Mouse (Mus musculus) embryonic facial prominence, embryonic 13.5 days (tissue): ENCODE data around the gene Amz1. TPM values are rescaled to one million over a fixed set of nuclear protein-coding genes. Genes with fewer than 3 reads are reported as not detected.

Experiments used
- ATAC-seq: fragments of 200-750 bp; cut with Nextera tagmentation; 2 replicates; pipeline ENCODE4 v1.8.0; 2017; ENCODE audit warnings: low read depth; ENCODE audit not compliant: insufficient number of reproducible peaks, insufficient read depth, low FRiP score, low TSS enrichment
- H3K27ac ChIP-seq: fragments of 300-500 bp; sonication (generic); 2 replicates; pipeline ENCODE4 v1.5.1; 2015; ENCODE audit warnings: moderate library complexity, mild to moderate bottlenecking, inconsistent platforms
- H3K27me3 ChIP-seq: fragments of 300-500 bp; sonication (generic); 2 replicates; pipeline ENCODE4 v1.6.1; 2015; ENCODE audit warnings: mild to moderate bottlenecking, inconsistent platforms
- H3K36me3 ChIP-seq: fragments of 300-500 bp; sonication (generic); 2 replicates; pipeline ENCODE4 v1.6.1; 2015; ENCODE audit warnings: mild to moderate bottlenecking, inconsistent platforms
- H3K4me1 ChIP-seq: fragments of 300-500 bp; sonication (generic); 2 replicates; pipeline ENCODE4 v1.6.1; 2015; ENCODE audit warnings: inconsistent platforms
- H3K4me2 ChIP-seq: fragments of 300-500 bp; sonication (generic); 2 replicates; pipeline ENCODE4 v1.6.1; 2015; ENCODE audit warnings: moderate library complexity, mild to moderate bottlenecking, inconsistent platforms
- H3K4me3 ChIP-seq: fragments of 300-500 bp; sonication (generic); 2 replicates; pipeline ENCODE4 v1.5.1; 2015; ENCODE audit warnings: mild to moderate bottlenecking, inconsistent platforms
- H3K9ac ChIP-seq: fragments of 300-500 bp; sonication (generic); 2 replicates; pipeline ENCODE4 v1.6.1; 2015; ENCODE audit warnings: mild to moderate bottlenecking, inconsistent platforms
- H3K9me3 ChIP-seq: fragments of 300-500 bp; sonication (generic); 2 replicates; pipeline ENCODE4 v1.6.1; 2016; ENCODE audit warnings: inconsistent platforms
- WGBS: fragments of 180-500 bp; shearing (Covaris S2); methylation state at CpG from one replicate; pipeline ENCODE4 v1.1.7; 2015; ENCODE audit warnings: mixed read lengths; 5-methylcytosine and 5-hydroxymethylcytosine counted together
- polyA plus RNA-seq: library from polyadenylated mRNA; unstranded; fragments of >200 nt; fragmentation: Nextera tagmentation; extraction: Ambion mirVana; gene quantifications from 2 replicates; pipeline ENCODE4 v1.2.1, GENCODE M21; 2015

Amz1 gene
- polyA plus RNA-seq, 1 experiment from 2014 or later = 0.83 TPM

- Histone ChIP-seq H3K9ac (peak overlapping the region; percentile 33; the same call in 1 of the 2 replicates), H3K4me3 (no peak overlapping the region), H3K9me3 (no peaks in the 10 kb centered on the region), H3K27me3 (no peaks in the 10 kb centered on the region), H3K27ac (peak overlapping the region; percentile 92), H3K4me1 (peaks cover 66% of the 10 kb centered on the region), H3K36me3 (no peaks in the 10 kb centered on the region), H3K4me2 (peak overlapping the region; percentile 26; the same call in 1 of the 2 replicates)
- ATAC-seq = no peak
- 36% methylated on average over 9 of the region's 9 CpGs for WGBS
These were observed 67.3 kb downstream of the Amz1 start for GRCm38 (mm10) chr5:140790937-140791877.

- peak overlapping the region; percentile 92 for H3K27ac ChIP-seq
- H3K4me1 ChIP-seq = peaks cover 60% of the 10 kb centered on the region
- H3K4me3 ChIP-seq = no peak overlapping the region
- H3K27me3 ChIP-seq = no peaks in the 10 kb centered on the region
- H3K9me3 ChIP-seq = no peaks in the 10 kb centered on the region
- no peak overlapping the region for H3K4me2 ChIP-seq
- 0 out of 2 replicates have a peak overlapping the region, but pooled peaks have one; percentile 33 for H3K9ac ChIP-seq
- WGBS = 59% methylated on average over 5 of the region's 5 CpGs
- no peaks in the 10 kb centered on the region for H3K36me3 ChIP-seq
- no peak for ATAC-seq
These were observed 68.3 kb downstream of the Amz1 start for GRCm38 (mm10) chr5:140792233-140792632.

DNA sequence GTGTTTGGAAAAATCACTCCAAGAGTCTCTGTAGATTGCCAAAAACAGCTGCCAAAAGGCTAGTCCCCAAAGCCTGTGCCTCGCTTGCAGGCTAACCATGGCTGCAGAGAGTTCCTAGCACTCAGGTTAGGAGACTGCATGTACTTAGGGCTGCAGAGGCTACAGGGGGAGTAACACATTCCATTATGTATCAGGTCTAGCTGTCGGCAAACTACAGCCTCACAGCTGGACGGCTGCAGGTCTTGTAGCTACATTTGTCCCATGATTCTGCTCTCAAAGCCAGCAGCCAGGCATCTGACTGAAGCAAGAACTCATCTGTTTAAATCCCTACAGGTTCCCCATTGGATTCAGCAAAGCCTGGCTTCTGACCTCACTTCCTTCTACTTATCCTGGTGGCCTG is 70.8 kb downstream of the Amz1 start:
- WGBS = 46% methylated on average over 3 of the region's 3 CpGs
- H3K4me2 ChIP-seq = no peak overlapping the region
- peak overlapping the region; percentile 5 for H3K27ac ChIP-seq
- H3K4me3 ChIP-seq = no peak overlapping the region
- ATAC-seq = no peak
- no peaks in the 10 kb centered on the region for H3K9me3 ChIP-seq
- H3K4me1 ChIP-seq = peaks cover 68% of the 10 kb centered on the region
- no peaks in the 10 kb centered on the region for H3K27me3 ChIP-seq
- no peaks in the 10 kb centered on the region for H3K36me3 ChIP-seq
- no peak overlapping the region for H3K9ac ChIP-seq

- WGBS = 52% methylated on average over 2 of the region's 2 CpGs
- Histone ChIP-seq H3K27me3 (no peaks in the 10 kb centered on the region), H3K9ac (no peak overlapping the region), H3K36me3 (no peaks in the 10 kb centered on the region), H3K4me3 (no peak overlapping the region), H3K4me2 (no peak overlapping the region), H3K27ac (peak overlapping the region; percentile 5), H3K4me1 (peaks cover 65% of the 10 kb centered on the region), H3K9me3 (no peaks in the 10 kb centered on the region)
- no peak for ATAC-seq
These were observed 71.2 kb downstream of the Amz1 start for GRCm38 (mm10) chr5:140795176-140795575.

DNA sequence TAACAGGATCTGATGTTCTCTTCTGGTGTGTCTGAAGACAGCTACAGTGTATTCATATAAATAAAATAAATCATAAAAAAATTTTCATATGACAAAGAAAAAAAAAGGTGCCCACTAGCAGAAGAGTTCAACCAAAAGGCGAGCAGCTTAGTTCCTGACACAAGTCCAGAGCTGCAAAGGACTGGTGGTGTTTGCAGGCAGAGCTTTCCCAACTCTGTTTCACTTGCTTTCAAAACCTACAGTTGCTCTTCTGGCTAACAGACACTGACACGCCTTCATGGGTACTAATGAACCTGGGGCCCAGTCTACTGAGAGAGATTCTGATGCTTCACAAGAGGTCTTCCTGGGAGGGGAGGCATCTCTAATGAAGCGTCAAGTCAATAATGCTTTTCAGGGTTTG is 72.1 kb downstream of the Amz1 start:
- ATAC-seq = no peak
- WGBS = 90% methylated on average over 3 of the region's 3 CpGs
- Histone ChIP-seq H3K36me3 (no peaks in the 10 kb centered on the region), H3K4me3 (no peak overlapping the region), H3K9me3 (no peaks in the 10 kb centered on the region), H3K4me2 (no peak overlapping the region), H3K4me1 (peaks cover 60% of the 10 kb centered on the region), H3K27me3 (no peaks in the 10 kb centered on the region), H3K27ac (no peak overlapping the region), H3K9ac (no peak overlapping the region)

- H3K9ac ChIP-seq = no peak overlapping the region
- H3K4me3 ChIP-seq = no peak overlapping the region
- peaks cover 42% of the 10 kb centered on the region for H3K4me1 ChIP-seq
- 66% methylated on average over 7 of the region's 7 CpGs for WGBS
- no peak for ATAC-seq
- H3K27me3 ChIP-seq = no peaks in the 10 kb centered on the region
- no peak overlapping the region for H3K4me2 ChIP-seq
- no peaks in the 10 kb centered on the region for H3K36me3 ChIP-seq
- H3K27ac ChIP-seq = peak overlapping the region; percentile 77
- H3K9me3 ChIP-seq = no peaks in the 10 kb centered on the region
These were observed 74.2 kb downstream of the Amz1 start for GRCm38 (mm10) chr5:140798158-140798557.

GRCm38 (mm10) chr5:140798775-140799174 is 74.8 kb downstream of the Amz1 start:
- 55% methylated on average over 5 of the region's 5 CpGs for WGBS
- Histone ChIP-seq H3K9ac (no peak overlapping the region), H3K27ac (peak overlapping the region; percentile 77; the same call in 1 of the 2 replicates), H3K4me3 (no peak overlapping the region), H3K4me1 (peaks cover 42% of the 10 kb centered on the region), H3K4me2 (no peak overlapping the region), H3K27me3 (no peaks in the 10 kb centered on the region), H3K9me3 (no peaks in the 10 kb centered on the region), H3K36me3 (no peaks in the 10 kb centered on the region)
- no peak for ATAC-seq

DNA sequence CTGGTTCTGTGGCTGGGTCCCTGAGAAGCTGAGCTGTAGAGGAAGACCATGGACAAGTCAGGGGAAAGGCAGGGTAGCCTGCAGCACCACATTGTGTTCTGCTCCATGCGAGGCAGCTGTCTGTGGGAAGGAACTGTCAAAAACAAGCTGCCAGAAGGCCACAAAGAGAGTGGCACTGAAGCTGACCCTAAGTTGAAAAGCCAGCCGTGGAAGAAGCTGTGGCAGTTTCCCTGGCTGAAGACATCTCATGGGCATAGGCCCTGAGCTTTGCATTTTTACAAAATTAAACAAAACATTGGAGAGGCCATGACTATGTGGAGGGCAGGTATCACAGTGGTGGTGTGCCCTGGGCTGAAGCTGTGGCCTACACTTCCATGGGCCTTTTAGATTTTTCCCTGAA is 75.3 kb downstream of the Amz1 start:
- WGBS = 62% methylated on average over 2 of the region's 2 CpGs

GRCm38 (mm10) chr5:140800288-140800923 is 76.5 kb downstream of the Amz1 start:
- ATAC-seq = no peak
- Histone ChIP-seq H3K27me3 (no peaks in the 10 kb centered on the region), H3K4me3 (no peak overlapping the region), H3K9me3 (no peaks in the 10 kb centered on the region), H3K4me2 (no peak overlapping the region), H3K27ac (no peak overlapping the region), H3K9ac (no peak overlapping the region), H3K4me1 (peaks cover 33% of the 10 kb centered on the region), H3K36me3 (no peaks in the 10 kb centered on the region)
- 82% methylated on average over 6 of the region's 6 CpGs for WGBS

More for the DNA sequence above, 75.3 kb downstream of the Amz1 start:
- Histone ChIP-seq H3K9ac (no peak overlapping the region), H3K4me2 (no peak overlapping the region), H3K9me3 (no peaks in the 10 kb centered on the region), H3K27ac (peak overlapping the region; percentile 77; the same call in 1 of the 2 replicates), H3K36me3 (no peaks in the 10 kb centered on the region), H3K27me3 (no peaks in the 10 kb centered on the region), H3K4me3 (no peak overlapping the region), H3K4me1 (peaks cover 39% of the 10 kb centered on the region)
- no peak for ATAC-seq

DNA sequence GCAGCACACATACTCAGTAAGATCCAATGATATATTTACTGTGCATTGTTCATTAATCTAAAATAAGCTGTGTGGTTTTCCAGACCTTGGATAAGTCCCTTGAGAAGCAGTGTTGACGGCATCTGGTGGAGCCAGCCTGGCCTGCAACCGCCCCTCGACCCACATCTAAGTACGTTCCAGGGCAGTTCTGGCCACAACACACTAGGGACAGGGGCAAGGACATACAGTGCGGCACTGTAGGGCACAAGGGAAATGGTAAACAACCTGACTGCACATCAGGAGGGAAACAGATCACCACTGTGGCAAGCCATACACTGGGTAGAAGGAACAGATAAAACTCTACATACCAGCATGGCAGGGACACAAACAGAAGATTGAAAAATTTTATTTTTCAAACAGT is 77.9 kb downstream of the Amz1 start:
- Histone ChIP-seq H3K36me3 (no peaks in the 10 kb centered on the region), H3K9ac (no peak overlapping the region), H3K4me2 (no peak overlapping the region), H3K9me3 (no peaks in the 10 kb centered on the region), H3K4me3 (no peak overlapping the region), H3K4me1 (peaks cover 40% of the 10 kb centered on the region), H3K27ac (no peak overlapping the region), H3K27me3 (no peaks in the 10 kb centered on the region)
- WGBS = 74% methylated on average over 5 of the region's 5 CpGs
- ATAC-seq = no peak

DNA sequence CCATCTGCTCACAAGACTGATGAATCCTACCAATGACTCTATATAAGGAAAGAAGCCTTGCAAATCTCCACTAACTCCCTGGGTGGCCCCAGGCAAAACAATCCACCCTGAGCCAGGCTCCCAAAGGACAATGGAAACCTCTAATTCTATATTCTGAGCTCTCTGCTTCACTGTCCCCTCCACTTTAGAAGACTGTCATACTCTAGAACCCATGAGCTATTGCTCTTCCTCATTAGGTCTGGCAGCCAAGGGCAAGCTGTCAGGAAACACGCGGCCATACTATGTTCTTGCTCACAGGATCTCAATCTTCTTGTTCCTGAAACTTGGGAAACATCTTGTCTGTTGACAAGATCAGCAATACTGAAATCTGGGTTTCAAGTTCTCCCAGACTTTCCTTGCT is 82.3 kb downstream of the Amz1 start:
- no peak overlapping the region for H3K27ac ChIP-seq
- no peak for ATAC-seq
- no peak overlapping the region for H3K9ac ChIP-seq
- no peak overlapping the region for H3K4me2 ChIP-seq
- H3K36me3 ChIP-seq = no peaks in the 10 kb centered on the region
- H3K4me1 ChIP-seq = peaks cover 27% of the 10 kb centered on the region
- H3K4me3 ChIP-seq = no peak overlapping the region
- 85% methylated on average over 2 of the region's 2 CpGs for WGBS
- no peaks in the 10 kb centered on the region for H3K9me3 ChIP-seq
- no peaks in the 10 kb centered on the region for H3K27me3 ChIP-seq

GRCm38 (mm10) chr5:140806939-140807338 is 83.0 kb downstream of the Amz1 start:
- Histone ChIP-seq H3K4me2 (no peak overlapping the region), H3K27me3 (no peaks in the 10 kb centered on the region), H3K9me3 (no peaks in the 10 kb centered on the region), H3K4me1 (peaks cover 29% of the 10 kb centered on the region), H3K4me3 (no peak overlapping the region), H3K27ac (no peak overlapping the region), H3K9ac (no peak overlapping the region), H3K36me3 (no peaks in the 10 kb centered on the region)
- no peak for ATAC-seq
- 59% methylated on average over 2 of the region's 2 CpGs for WGBS
